Mouse (Mus musculus): ENCODE results near the gene Grhpr. TPM values are rescaled to one million over a fixed set of nuclear protein-coding genes. Genes with fewer than 3 reads are reported as not detected.

The Grhpr gene
- polyA plus RNA-seq (2017; shearing (Covaris generic)), result 10 to 100 TPM; 31.4 to 38.1 TPM

GRCm38 (mm10) chr4:44981280-44981973 is at the start of gene Grhpr:
TSS of gene Grhpr (plus strand) at chr4:44981395.

DNA sequence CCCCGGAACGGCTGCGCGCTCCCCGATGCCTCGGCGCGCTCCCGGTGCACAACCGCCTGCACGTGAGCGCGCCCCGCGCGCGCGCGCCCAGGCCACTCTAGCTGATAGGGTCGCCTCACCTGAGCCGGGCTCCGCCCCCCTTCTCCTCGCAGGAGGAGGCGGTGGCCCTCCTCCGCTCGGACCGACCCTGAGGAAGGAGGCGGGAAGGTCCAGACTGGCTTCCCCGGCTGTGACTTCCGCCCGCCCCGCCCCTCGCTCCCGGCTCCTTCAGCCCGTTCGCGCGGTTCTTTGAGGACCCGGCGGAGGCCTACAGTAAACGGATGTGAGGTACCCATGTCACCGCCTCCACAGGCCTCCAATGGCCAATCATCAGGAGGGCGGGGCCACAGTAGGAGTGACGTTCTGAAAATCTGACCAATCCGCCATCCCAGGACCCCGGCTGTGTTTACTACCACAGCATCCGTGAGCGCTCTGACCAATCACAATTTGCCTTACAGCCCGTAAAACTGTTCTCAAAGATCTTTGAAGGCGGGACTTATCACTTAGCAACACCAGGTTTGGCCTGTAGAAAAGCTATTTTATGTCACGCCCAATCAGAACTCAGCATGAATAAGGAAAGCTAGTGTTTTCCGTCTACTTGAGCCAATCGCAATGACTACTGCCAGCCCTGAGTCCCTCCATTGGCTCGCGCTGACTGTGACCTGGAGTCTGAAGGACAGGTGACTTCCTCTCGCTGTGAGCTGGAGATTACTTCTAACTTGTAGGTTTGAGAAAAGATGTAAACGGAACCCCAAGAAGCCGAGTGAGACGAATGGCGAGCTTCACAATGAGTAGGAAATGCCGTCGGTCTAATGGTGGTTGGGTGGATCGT is 31.1 kb downstream of the Grhpr start, which contains the start of gene Zbtb5:
Zbtb5 (minus strand) TSS at position 308 of the 871 bp plus-strand sequence.

GRCm38 (mm10) chr4:45018452-45018980 is 37.3 kb downstream of the Grhpr start, which contains the start of gene Polr1e:
TSS of gene Polr1e (plus strand) at chr4:45018583.

Other genes with a start within 250 kb of the Grhpr start
- gene Zcchc7, start 225.5 kb upstream of the Grhpr start, polyA plus RNA-seq (2017; shearing (Covaris generic)), result 10 to 100 TPM; 71.6 to 75.7 TPM
- gene Zbtb5, start 31.0 kb downstream of the Grhpr start, polyA plus RNA-seq (2017; shearing (Covaris generic)), result 10 to 100 TPM; 11.2 to 12.5 TPM
- gene Polr1e, start 37.2 kb downstream of the Grhpr start, polyA plus RNA-seq (2017; shearing (Covaris generic)), result 10 to 100 TPM; 47.9 to 58.1 TPM
- 1 to 10 TPM; 1.9 to 5.7 TPM for gene Fbxo10, start 103.2 kb downstream of the Grhpr start, polyA plus RNA-seq (2017; shearing (Covaris generic))
- gene Tomm5, start 126.7 kb downstream of the Grhpr start, polyA plus RNA-seq (2017; shearing (Covaris generic)), result 100 to 1,000 TPM; 128 to 133 TPM
- gene Frmpd1, start 203.5 kb downstream of the Grhpr start, polyA plus RNA-seq (2017; shearing (Covaris generic)), result under 1 TPM; 0.29 TPM